Mouse (Mus musculus) ES-E14 (cell line): ENCODE measurements around the gene Tada3.

Experiments
- HCFC1 ChIP-seq: IDR thresholded peaks from 2 replicates; pipeline ENCODE4 v1.6.1; 2012; ENCODE audit warnings: low read length, inconsistent platforms, borderline replicate concordance; ENCODE audit not compliant: insufficient read depth
- ZC3H11A ChIP-seq: IDR thresholded peaks from 2 replicates; pipeline ENCODE4 v1.6.1; 2012; ENCODE audit warnings: low read depth, mild to moderate bottlenecking, inconsistent platforms, low read length, borderline replicate concordance
- ZNF384 ChIP-seq: IDR thresholded peaks from 2 replicates; pipeline ENCODE4 v1.6.1; 2012; ENCODE audit warnings: low read depth, low read length, inconsistent platforms

GRCm38 (mm10) chr6:113395501-113395900, 17.8 kb upstream of the Tada3 start:
- TF ChIP-seq ZC3H11A = no peak
- TF ChIP-seq HCFC1 = no peak
- no peak for TF ChIP-seq ZNF384
